15 mouse cellular contexts compared by ENCODE assay signal in genomic region chr8:115046496-115046895, GRCm38 (mm10).
DNase-seq lines count a peak whose midpoint lies in the region; ATAC-seq and TF ChIP-seq lines count a peak whose summit lies in the region.
"Had no signal": no experiment of that assay in that cellular context is flagged by ENCODE, and none has a peak within 500 bp of the region (broad histone marks: within the 10 kb centered on the region; RNA-seq: fewer than 3 reads in every experiment).

No protein-coding gene starts in this region.

- no peak overlapping the region for H3K27ac ChIP-seq in lung, embryonic 16.5 days (ENCODE audit: low read length)
- H3K27ac ChIP-seq in liver, postnatal 0 days (ENCODE audit: low read depth) = no peak overlapping the region
- H3K27ac ChIP-seq: intestine, embryonic 15.5 days; limb, embryonic 15.5 days; midbrain, embryonic 13.5 days; neural tube, embryonic 15.5 days had no signal

- peak; percentile 49; the same call in 1 of the 2 replicates for ATAC-seq in lung, embryonic 16.5 days (ENCODE audit: low read depth)
- peak; percentile 62 for ATAC-seq in liver, postnatal 0 days
- no peak for ATAC-seq in monocyte, adult 5-6 weeks (replicated peaks; ENCODE audit: insufficient number of reproducible peaks, low FRiP score, low TSS enrichment, poor library complexity, severe bottlenecking)
- ATAC-seq: intestine, embryonic 15.5 days; midbrain, embryonic 13.5 days; Patski had no signal

- no peaks in the 10 kb centered on the region for H3K9me3 ChIP-seq in lung, embryonic 16.5 days (ENCODE audit: control insufficient read depth, low read length)
- H3K9me3 ChIP-seq in liver, postnatal 0 days (ENCODE audit: low read length) = no peaks in the 10 kb centered on the region
- H3K9me3 ChIP-seq: intestine, embryonic 15.5 days; limb, embryonic 15.5 days; midbrain, embryonic 13.5 days; neural tube, embryonic 15.5 days had no signal

- intact Hi-C loops in heart, postnatal 36 days (cut with DNase I) = no loop called here

- 60% methylated on average over 4 of the region's 4 CpGs for WGBS in lung, embryonic 16.5 days
- 49% methylated on average over 4 of the region's 4 CpGs for WGBS in liver, postnatal 0 days (ENCODE audit: insufficient replicate concordance)

- H3K27me3 ChIP-seq in lung, embryonic 16.5 days (ENCODE audit: control insufficient read depth, insufficient read depth, low read depth, low read length) = no peaks in the 10 kb centered on the region
- no peaks in the 10 kb centered on the region for H3K27me3 ChIP-seq in liver, postnatal 0 days (ENCODE audit: insufficient read depth, low read length)
- H3K27me3 ChIP-seq: intestine, embryonic 15.5 days; limb, embryonic 15.5 days; midbrain, embryonic 13.5 days; neural tube, embryonic 15.5 days; Patski had no signal

- peak; percentile 4 to 7 for DNase-seq in heart, adult 18-20 months
- DNase-seq in heart, postnatal 36 days = no peak
- no peak for DNase-seq in lung, postnatal 36 days
- DNase-seq in adrenal gland, postnatal 36 days = peak; percentile 22 to 47
- no peak for DNase-seq in liver, postnatal 0 days
- DNase-seq in right cerebral cortex, postnatal 14 days = no peak
- DNase-seq: B cell, adult 2 months; layer of hippocampus, postnatal 36 days had no signal

- no peak for TF ChIP-seq EP300 in liver, postnatal 0 days (IDR thresholded peaks at IDR 0.05; ENCODE audit: low read depth)

- no peak overlapping the region for H3K9ac ChIP-seq in lung, embryonic 16.5 days (ENCODE audit: low read length)
- H3K9ac ChIP-seq in liver, postnatal 0 days (replicated peaks) = no peak overlapping the region
- H3K9ac ChIP-seq: intestine, embryonic 15.5 days; limb, embryonic 15.5 days; midbrain, embryonic 13.5 days; neural tube, embryonic 15.5 days had no signal

- H3K4me3 ChIP-seq in lung, embryonic 16.5 days (ENCODE audit: low read length) = no peak overlapping the region
- H3K4me3 ChIP-seq in liver, postnatal 0 days (ENCODE audit: low read depth, low read length) = no peak overlapping the region
- H3K4me3 ChIP-seq: intestine, embryonic 15.5 days; limb, embryonic 15.5 days; midbrain, embryonic 13.5 days; neural tube, embryonic 15.5 days had no signal

- H3K4me1 ChIP-seq in lung, embryonic 16.5 days (replicated peaks; ENCODE audit: control insufficient read depth, insufficient read depth, low read length) = no peaks in the 10 kb centered on the region
- no peaks in the 10 kb centered on the region for H3K4me1 ChIP-seq in liver, postnatal 0 days (ENCODE audit: insufficient read depth)
- H3K4me1 ChIP-seq: intestine, embryonic 15.5 days; limb, embryonic 15.5 days; midbrain, embryonic 13.5 days had no signal

- TF ChIP-seq CTCF in liver, postnatal 0 days (IDR thresholded peaks at IDR 0.05; ENCODE audit: low read depth) = no peak

- H3K4me2 ChIP-seq in lung, embryonic 16.5 days (ENCODE audit: low read depth, low read length) = no peak overlapping the region
- H3K4me2 ChIP-seq in liver, postnatal 0 days (ENCODE audit: low read depth, low read length) = no peak overlapping the region
- H3K4me2 ChIP-seq: intestine, embryonic 15.5 days; limb, embryonic 15.5 days; midbrain, embryonic 13.5 days; neural tube, embryonic 15.5 days had no signal

- H3K36me3 ChIP-seq in lung, embryonic 16.5 days (ENCODE audit: control insufficient read depth, insufficient read depth, low read length) = no peaks in the 10 kb centered on the region
- H3K36me3 ChIP-seq in liver, postnatal 0 days (replicated peaks; ENCODE audit: insufficient read depth, low read length) = no peaks in the 10 kb centered on the region
- H3K36me3 ChIP-seq: intestine, embryonic 15.5 days; limb, embryonic 15.5 days; midbrain, embryonic 13.5 days; neural tube, embryonic 15.5 days had no signal

Comparison
In these comparisons a context has a peak if more than half of its experiments do, and no peak if none do; other contexts are left out.
1. DNase-seq: peak in heart, adult 18-20 months (2 of 2) and adrenal gland, postnatal 36 days (2 of 2); none in heart, postnatal 36 days (0 of 2), lung, postnatal 36 days (single experiment), liver, postnatal 0 days (single experiment) and right cerebral cortex, postnatal 14 days (single experiment).